Mouse (Mus musculus) liver, adult 2 months (tissue): ENCODE results near the gene Smg9.

Experiments used
- CTCF ChIP-seq: fragments of 200-500 bp; IDR thresholded peaks from 2 replicates; pipeline ENCODE4 v1.5.1; 2011; ENCODE audit warnings: low read depth, low read length, control low read depth
- POLR2A ChIP-seq: fragments of 200-500 bp; IDR thresholded peaks from 2 replicates; pipeline ENCODE4 v1.6.1; 2011; ENCODE audit warnings: low read length, control low read depth; ENCODE audit not compliant: insufficient read depth; ENCODE audit errors: extremely low read depth

GRCm38 (mm10) chr7:24466835-24467234, 67.4 kb downstream of the Smg9 start:
- TF ChIP-seq CTCF = no peak
- TF ChIP-seq POLR2A = no peak
